In genomic region chr14:16695453-16696120, GRCm38 (mm10) we compare ENCODE assay signal across 8 mouse cellular contexts.
DNase-seq lines count a peak whose midpoint lies in the region; ATAC-seq lines count a peak whose summit lies in the region.

No protein-coding gene starts in this region.

- ATAC-seq in heart, embryonic 14.5 days (ENCODE audit: insufficient number of reproducible peaks, insufficient read depth, low FRiP score, low read depth): peak; percentile 77
- ATAC-seq in midbrain, embryonic 14.5 days (ENCODE audit: low FRiP score, low TSS enrichment): no peak

- H3K36me3 ChIP-seq in heart, embryonic 14.5 days (ENCODE audit: control insufficient read depth, insufficient read depth, low read length): no peaks in the 10 kb centered on the region
- H3K36me3 ChIP-seq in midbrain, embryonic 14.5 days (ENCODE audit: control insufficient read depth, insufficient read depth, low read length): no peaks in the 10 kb centered on the region

- peak; percentile 4 for DNase-seq in Muller cell, postnatal 12 days (ENCODE audit: inconsistent ontology term)
- peak; percentile 19 for DNase-seq in adrenal gland, postnatal 10 days
- peak; percentile 3 to 11 for DNase-seq in layer of hippocampus, postnatal 14 days (ENCODE audit: low spot score in 2 of 2)
- DNase-seq in yolk sac, embryonic 10.5 days (ENCODE audit: low spot score): peak; percentile 54
- DNase-seq in cerebellum, adult 9-10 months: no peak
- no peak for DNase-seq in midbrain, embryonic 14.5 days
- DNase-seq in thymus, postnatal 0 days (ENCODE audit: low spot score): no peak

- no peaks in the 10 kb centered on the region for H3K9me3 ChIP-seq in heart, embryonic 14.5 days (ENCODE audit: control insufficient read depth, low read length)
- H3K9me3 ChIP-seq in midbrain, embryonic 14.5 days (ENCODE audit: control insufficient read depth, low read length): no peaks in the 10 kb centered on the region

- no peak overlapping the region for H3K9ac ChIP-seq in heart, embryonic 14.5 days (ENCODE audit: low read length)
- no peak overlapping the region for H3K9ac ChIP-seq in midbrain, embryonic 14.5 days (replicated peaks; ENCODE audit: low read length)

- H3K27me3 ChIP-seq in heart, embryonic 14.5 days (ENCODE audit: control insufficient read depth, insufficient read depth, low read length): no peaks in the 10 kb centered on the region
- no peaks in the 10 kb centered on the region for H3K27me3 ChIP-seq in midbrain, embryonic 14.5 days (ENCODE audit: control insufficient read depth, insufficient read depth, low read length)

- peaks cover 8 to 9% of the 10 kb centered on the region in 2 experiments for H3K4me1 ChIP-seq in heart, embryonic 14.5 days (ENCODE audit: control insufficient read depth in 2 of 2, insufficient read depth in 2 of 2, low read length in 2 of 2)
- H3K4me1 ChIP-seq in midbrain, embryonic 14.5 days (ENCODE audit: control insufficient read depth, insufficient read depth, low read length): no peaks in the 10 kb centered on the region

- H3K4me2 ChIP-seq in heart, embryonic 14.5 days (ENCODE audit: low read length): no peak overlapping the region
- H3K4me2 ChIP-seq in midbrain, embryonic 14.5 days (ENCODE audit: low read length): no peak overlapping the region

- 24% methylated on average over 3 of the region's 3 CpGs for WGBS in heart, embryonic 14.5 days
- WGBS in midbrain, embryonic 14.5 days: 40% methylated on average over 3 of the region's 3 CpGs

- no peak overlapping the region for H3K4me3 ChIP-seq in heart, embryonic 14.5 days (ENCODE audit: control insufficient read depth in 1 of 2, insufficient read depth in 1 of 2, low read depth in 1 of 2, low read length in 2 of 2)
- H3K4me3 ChIP-seq in midbrain, embryonic 14.5 days (replicated peaks; ENCODE audit: low read depth, low read length): no peak overlapping the region

- H3K27ac ChIP-seq in heart, embryonic 14.5 days (replicated peaks in 1 of 2; ENCODE audit: control insufficient read depth in 1 of 2, insufficient read depth in 1 of 2, low read depth in 2 of 2, low read length in 2 of 2): peak overlapping the region; percentile 58 to 61
- H3K27ac ChIP-seq in midbrain, embryonic 14.5 days (replicated peaks; ENCODE audit: low read depth, low read length): no peak overlapping the region

Comparison
In these comparisons a context has a peak if more than half of its experiments do, and no peak if none do; other contexts are left out.
1. DNase-seq: peak in Muller cell, postnatal 12 days (single experiment), adrenal gland, postnatal 10 days (single experiment), layer of hippocampus, postnatal 14 days (2 of 2) and yolk sac, embryonic 10.5 days (single experiment); none in cerebellum, adult 9-10 months (single experiment), midbrain, embryonic 14.5 days (single experiment) and thymus, postnatal 0 days (single experiment).